Mouse (Mus musculus) layer of hippocampus, adult 18-20 months (tissue): ENCODE measurements around the gene Olfr1450. TPM values are rescaled to one million over a fixed set of nuclear protein-coding genes. Genes with fewer than 3 reads are reported as not detected.
"Not testable (repeated sequence)": the region's sequence is repeated elsewhere in the genome, so short reads cannot be mapped to it uniquely, and the experiment has no call there.

ENCODE experiments used
- DNase-seq, 2 experiments: peaks; one replicate each; pipeline ENCODE4 v3.0.0; 2022; ENCODE audit warnings: low spot score in 2 of 2
- long read RNA-seq: library from polyadenylated mRNA; stranded (forward); transcript quantifications from one replicate; pipeline ENCODE4 v2.0.0, GENCODE M21; 2021
- total RNA-seq, 2 experiments: library from RNA; stranded (reverse); gene quantifications; 2 replicates each; pipeline ENCODE4 v1.2.3; 2021

Gene Olfr1450
- not detected for total RNA-seq
- long read RNA-seq, result 0 reads

DNA sequence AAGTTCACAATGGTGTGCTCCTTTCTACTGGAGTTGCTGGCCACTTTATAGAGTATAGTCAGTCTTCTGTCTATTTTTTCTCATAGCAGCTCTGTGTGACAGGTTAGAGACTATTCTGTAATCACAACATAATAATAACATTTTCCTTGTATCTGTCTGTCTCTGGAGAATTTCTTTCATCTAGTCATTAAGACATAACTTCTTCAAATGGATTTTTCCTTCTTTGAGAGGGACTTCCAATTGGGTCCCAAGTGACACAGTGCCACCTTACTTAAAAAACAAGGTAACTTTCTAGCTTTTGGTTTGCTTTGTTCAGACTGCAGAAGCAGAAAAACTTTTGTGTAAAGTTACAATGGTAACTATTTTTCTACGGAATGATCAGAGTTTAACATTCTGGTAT is at the start of gene Olfr1450:
Gene Olfr1450 (plus strand): TSS at position 301 of the 400 bp plus-strand sequence.
- no peak for DNase-seq

DNA sequence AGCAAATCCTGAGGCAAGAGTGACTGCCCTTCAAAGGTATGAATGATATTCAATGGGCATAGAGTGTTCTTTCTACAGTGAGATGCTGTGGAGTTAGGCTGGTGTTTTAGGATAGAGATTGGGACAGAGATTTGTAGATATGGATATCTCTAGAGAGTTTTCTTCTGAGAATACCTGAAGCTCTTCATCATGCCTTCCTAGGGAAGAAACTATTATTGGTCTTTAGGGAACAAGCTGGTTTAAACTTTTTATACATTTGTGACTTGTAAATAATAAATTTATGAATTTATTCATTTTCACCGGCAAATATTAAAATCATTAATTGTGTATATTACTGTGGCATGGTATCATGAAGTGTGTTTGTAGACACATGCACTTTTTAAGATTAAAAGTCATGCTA is 46.4 kb upstream of the Olfr1450 start, which contains the start of gene Olfr1447:
Gene Olfr1447 (minus strand): TSS at position 101 of the 400 bp plus-strand sequence.
- no peak for DNase-seq

DNA sequence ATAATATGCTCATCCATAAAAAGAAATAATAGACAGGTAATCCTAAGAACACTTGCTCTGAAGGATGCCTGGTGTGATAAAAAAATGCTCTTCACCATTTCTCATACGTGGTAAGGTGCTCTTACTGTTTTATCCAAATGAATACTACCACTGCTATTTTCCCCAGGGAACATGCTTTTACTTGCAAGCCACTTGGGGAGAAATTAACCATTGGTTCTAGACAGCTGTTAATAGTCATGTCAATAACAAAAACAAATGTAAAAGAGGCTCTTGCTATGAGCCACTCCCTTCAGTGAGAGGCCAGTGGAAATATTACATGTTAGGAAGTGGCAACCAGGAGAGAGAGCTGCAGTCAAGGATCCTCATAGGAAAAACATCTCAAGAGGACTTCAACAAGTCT is 25.7 kb upstream of the Olfr1450 start, which contains the start of gene Olfr1448:
Gene Olfr1448 (minus strand): TSS at position 101 of the 400 bp plus-strand sequence.
- no peak for DNase-seq

DNA sequence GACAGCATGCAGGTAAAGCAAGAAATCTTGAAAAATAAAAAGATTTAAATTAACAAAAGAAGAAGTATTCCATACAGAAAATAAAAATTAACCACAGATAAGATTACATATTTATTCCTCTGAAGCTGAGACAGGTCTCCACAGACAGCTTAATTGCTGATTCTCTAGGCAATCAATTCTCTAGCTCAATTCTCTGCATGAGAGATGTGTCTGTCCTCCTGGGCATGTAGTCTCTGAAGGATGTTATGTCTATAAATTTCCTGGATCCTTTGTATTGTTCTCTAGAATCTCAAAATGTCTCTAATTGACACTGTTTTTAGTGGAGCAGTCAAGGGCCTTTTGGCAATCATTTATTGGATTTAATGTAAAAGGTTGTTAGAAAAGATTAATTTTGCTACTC is 19.5 kb upstream of the Olfr1450 start, which contains the start of gene Olfr1449:
Gene Olfr1449 (plus strand): TSS at position 301 of the 400 bp plus-strand sequence.
- DNase-seq, result no peak

DNA sequence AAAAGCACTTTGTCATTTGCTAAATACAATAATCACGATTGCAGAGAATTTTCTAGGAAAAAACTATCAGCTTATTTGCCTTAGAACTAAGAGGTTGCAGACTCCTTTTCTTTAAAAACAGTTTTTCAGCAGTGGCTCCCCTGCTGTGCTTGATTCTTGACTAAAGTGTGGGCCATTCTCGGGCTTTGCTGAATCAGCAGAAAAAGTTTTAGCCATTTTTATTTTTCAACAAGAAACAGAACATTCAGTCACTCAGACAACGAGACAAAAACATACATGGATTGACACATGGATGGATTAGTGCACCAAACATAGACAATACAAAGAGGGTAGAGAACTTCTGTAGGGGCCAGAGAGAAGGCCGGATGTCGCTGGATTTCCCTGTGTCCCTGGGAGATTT is 20.0 kb downstream of the Olfr1450 start:
- not testable (repeated sequence) for DNase-seq

DNA sequence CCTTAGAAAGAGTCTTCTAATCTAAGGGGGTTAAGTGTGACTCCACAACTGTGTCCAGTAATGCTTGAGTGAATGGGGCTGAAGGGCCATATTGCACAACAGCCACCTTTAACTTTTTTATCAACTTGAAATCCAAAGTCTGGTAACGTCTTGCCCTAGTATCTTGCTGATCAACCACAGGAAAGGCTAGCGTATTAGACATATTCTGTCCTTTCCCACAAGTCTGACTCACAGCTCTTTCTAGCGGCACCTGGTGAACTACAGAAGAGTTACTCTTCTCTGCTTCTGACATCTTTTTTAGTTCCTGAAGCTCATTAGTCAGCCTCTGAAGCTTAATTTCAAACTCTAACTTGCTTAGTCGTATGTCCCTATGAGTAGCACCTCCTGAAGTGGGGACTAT is 42.3 kb downstream of the Olfr1450 start:
- DNase-seq, result not testable (repeated sequence)

DNA sequence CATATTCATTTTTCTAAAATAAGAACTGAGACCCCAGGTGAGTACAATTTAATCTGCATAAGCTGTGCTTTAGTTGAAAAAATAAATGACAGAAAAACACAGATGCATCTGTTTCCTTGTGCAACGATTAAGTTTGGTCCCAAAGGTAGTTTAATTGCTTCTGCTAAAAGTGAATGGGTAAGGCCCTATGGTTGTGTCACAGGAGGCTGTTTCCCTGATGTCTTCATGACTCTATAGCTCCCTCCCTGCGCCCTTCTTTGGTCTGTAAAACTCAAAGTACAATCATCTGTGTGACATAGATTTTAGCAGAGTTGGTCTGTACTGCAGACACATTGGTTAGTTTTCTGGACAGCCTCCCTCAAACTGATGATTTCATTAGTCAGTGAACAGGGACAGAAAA is 44.7 kb downstream of the Olfr1450 start, which contains the start of gene Olfr1451:
Gene Olfr1451 (plus strand): TSS at position 301 of the 400 bp plus-strand sequence.
- no peak for DNase-seq

Other genes with a start within 250 kb of the Olfr1450 start
- gene Cntf, start 184.6 kb upstream of the Olfr1450 start, total RNA-seq, result 1 to 10 TPM; 2.7 to 3.1 TPM
- 10 to 100 TPM; 84.6 to 90.8 TPM for gene Zfp91, start 154.1 kb upstream of the Olfr1450 start, total RNA-seq
- 1 to 10 TPM; 1.0 to 1.9 TPM for gene Lpxn, start 154.1 kb upstream of the Olfr1450 start, total RNA-seq
- gene Gm5244, start 103.6 kb upstream of the Olfr1450 start, total RNA-seq, result not detected
- gene Olfr1444, start 93.0 kb upstream of the Olfr1450 start, total RNA-seq, result not detected
- not detected for gene Olfr1445, start 66.4 kb upstream of the Olfr1450 start, total RNA-seq
- gene Olfr1446, start 56.7 kb upstream of the Olfr1450 start, total RNA-seq, result not detected
- gene Olfr1447, start 46.5 kb upstream of the Olfr1450 start, total RNA-seq, result not detected
- not detected for gene Olfr1448, start 25.8 kb upstream of the Olfr1450 start, total RNA-seq
- gene Olfr1449, start 19.4 kb upstream of the Olfr1450 start, total RNA-seq, result not detected
- not detected for gene Olfr1451, start 44.8 kb downstream of the Olfr1450 start, total RNA-seq
- not detected for gene Olfr1453, start 78.1 kb downstream of the Olfr1450 start, total RNA-seq
- not detected for gene Olfr1454, start 110.4 kb downstream of the Olfr1450 start, total RNA-seq
- not detected for gene Olfr1457, start 147.6 kb downstream of the Olfr1450 start, total RNA-seq
- not detected for gene Olfr1458, start 156.5 kb downstream of the Olfr1450 start, total RNA-seq
- gene Olfr1459, start 199.3 kb downstream of the Olfr1450 start, total RNA-seq, result under 1 TPM; 0.17 to 0.18 TPM
- gene Olfr1461, start 212.7 kb downstream of the Olfr1450 start, total RNA-seq, result not detected
- not detected for gene Olfr1462, start 235.5 kb downstream of the Olfr1450 start, total RNA-seq